Mouse (Mus musculus) erythroblast, embryonic 14.5 days (primary cell): ENCODE data around the gene Olfr639. TPM values are rescaled to one million over a fixed set of nuclear protein-coding genes. Genes with fewer than 3 reads are reported as not detected.

Experiments
- H3K27me3 ChIP-seq: 2 replicates; pipeline ENCODE4 v1.6.1; 2012; ENCODE audit warnings: inconsistent platforms; ENCODE audit not compliant: control insufficient read depth
- H3K36me3 ChIP-seq: 2 replicates; pipeline ENCODE4 v1.6.1; 2012; ENCODE audit warnings: mild to moderate bottlenecking, inconsistent platforms; ENCODE audit not compliant: control insufficient read depth
- H3K4me1 ChIP-seq: 2 replicates; pipeline ENCODE4 v1.6.1; 2012; ENCODE audit warnings: inconsistent platforms; ENCODE audit not compliant: control insufficient read depth
- H3K4me3 ChIP-seq: replicated peaks from 2 replicates; pipeline ENCODE3; 2012; ENCODE audit warnings: moderate library complexity, mild to moderate bottlenecking, inconsistent platforms
- H3K9me3 ChIP-seq: 2 replicates; pipeline ENCODE4 v1.6.1; 2012; ENCODE audit warnings: low read length, inconsistent platforms, mixed read lengths; ENCODE audit not compliant: control insufficient read depth
- GATA1 ChIP-seq: IDR thresholded peaks from 2 replicates; pipeline ENCODE4 v1.6.1; 2012; ENCODE audit warnings: low read length, inconsistent platforms, mixed read lengths
- TAL1 ChIP-seq: IDR thresholded peaks from 3 replicates; pipeline ENCODE4 v1.6.1; 2012; ENCODE audit warnings: low read length, inconsistent platforms, mixed read lengths
- polyA plus RNA-seq: library from polyadenylated mRNA; stranded (reverse); fragments of >175 nt; gene quantifications from 2 replicates; pipeline ENCODE4 v1.2.3, GENCODE M21; 2012

The Olfr639 gene
- polyA plus RNA-seq, result not detected in 2 replicates

- no peaks in the 10 kb centered on the region for H3K27me3 ChIP-seq
- no peak for TF ChIP-seq GATA1
- TF ChIP-seq TAL1, result no peak
- no peaks in the 10 kb centered on the region for H3K36me3 ChIP-seq
- H3K4me1 ChIP-seq, result no peaks in the 10 kb centered on the region
- no peak within 1 kb of the TSS for H3K4me3 ChIP-seq
- H3K9me3 ChIP-seq, result no peaks in the 10 kb centered on the region
Measured at GRCm38 (mm10) chr7:104017203-104017602, at the start of gene Olfr639. Olfr639 (minus strand) TSS chr7:104017303.

- H3K4me1 ChIP-seq, result no peaks in the 10 kb centered on the region
- H3K9me3 ChIP-seq, result no peaks in the 10 kb centered on the region
- H3K4me3 ChIP-seq, result no peak within 1 kb of the TSS
- no peaks in the 10 kb centered on the region for H3K36me3 ChIP-seq
- TF ChIP-seq TAL1, result no peak
- no peaks in the 10 kb centered on the region for H3K27me3 ChIP-seq
Measured at GRCm38 (mm10) chr7:104061345-104061744, 44.2 kb upstream of the Olfr639 start, which contains the start of gene 4930516K23Rik. 4930516K23Rik (minus strand) TSS chr7:104061445.

GRCm38 (mm10) chr7:104059215-104059614, 42.1 kb upstream of the Olfr639 start:
- H3K4me1 ChIP-seq, result no peaks in the 10 kb centered on the region
- no peaks in the 10 kb centered on the region for H3K36me3 ChIP-seq
- no peaks in the 10 kb centered on the region for H3K27me3 ChIP-seq
- no peak for TF ChIP-seq GATA1
- no peak for TF ChIP-seq TAL1
- H3K9me3 ChIP-seq, result no peaks in the 10 kb centered on the region
- no peak overlapping the region for H3K4me3 ChIP-seq

GRCm38 (mm10) chr7:104052566-104052965, 35.5 kb upstream of the Olfr639 start, which contains the start of gene Olfr642:
Olfr642 (minus strand) TSS chr7:104052666.
- Histone ChIP-seq H3K27me3 (no peaks in the 10 kb centered on the region), H3K4me3 (no peak within 1 kb of the TSS)

GRCm38 (mm10) chr7:104050745-104051144, 33.6 kb upstream of the Olfr639 start:
- H3K9me3 ChIP-seq, result no peaks in the 10 kb centered on the region
- H3K4me1 ChIP-seq, result no peaks in the 10 kb centered on the region
- no peaks in the 10 kb centered on the region for H3K27me3 ChIP-seq
- no peak overlapping the region for H3K4me3 ChIP-seq
- H3K36me3 ChIP-seq, result no peaks in the 10 kb centered on the region
- no peak for TF ChIP-seq TAL1
- no peak for TF ChIP-seq GATA1

More at GRCm38 (mm10) chr7:104052566-104052965, 35.5 kb upstream of the Olfr639 start, which contains the start of gene Olfr642:
- Histone ChIP-seq H3K4me1 (no peaks in the 10 kb centered on the region), H3K36me3 (no peaks in the 10 kb centered on the region), H3K9me3 (no peaks in the 10 kb centered on the region)
- no peak for TF ChIP-seq GATA1
- TF ChIP-seq TAL1, result no peak

GRCm38 (mm10) chr7:104035145-104035544, 18.0 kb upstream of the Olfr639 start, which contains the start of gene Olfr641:
Olfr641 (plus strand) TSS chr7:104035445.
- no peak within 1 kb of the TSS for H3K4me3 ChIP-seq
- no peaks in the 10 kb centered on the region for H3K9me3 ChIP-seq
- no peaks in the 10 kb centered on the region for H3K36me3 ChIP-seq
- no peaks in the 10 kb centered on the region for H3K4me1 ChIP-seq
- no peaks in the 10 kb centered on the region for H3K27me3 ChIP-seq
- TF ChIP-seq TAL1 (no peak), GATA1 (no peak)

- no peaks in the 10 kb centered on the region for H3K27me3 ChIP-seq
- no peak for TF ChIP-seq GATA1
- no peak for TF ChIP-seq TAL1
- H3K4me3 ChIP-seq, result no peak overlapping the region
Measured at GRCm38 (mm10) chr7:104026978-104027377, 9.9 kb upstream of the Olfr639 start.

GRCm38 (mm10) chr7:104025473-104025872, 8.4 kb upstream of the Olfr639 start, which contains the start of gene Olfr640:
Olfr640 (minus strand) TSS chr7:104025573.
- no peaks in the 10 kb centered on the region for H3K27me3 ChIP-seq
- TF ChIP-seq TAL1, result no peak
- TF ChIP-seq GATA1, result no peak

More at GRCm38 (mm10) chr7:104026978-104027377, 9.9 kb upstream of the Olfr639 start:
- Histone ChIP-seq H3K36me3 (no peaks in the 10 kb centered on the region), H3K4me1 (no peaks in the 10 kb centered on the region), H3K9me3 (no peaks in the 10 kb centered on the region)

GRCm38 (mm10) chr7:104021651-104022050, 4.5 kb upstream of the Olfr639 start:
- Histone ChIP-seq H3K36me3 (no peaks in the 10 kb centered on the region), H3K4me3 (no peak overlapping the region), H3K9me3 (no peaks in the 10 kb centered on the region), H3K27me3 (no peaks in the 10 kb centered on the region), H3K4me1 (no peaks in the 10 kb centered on the region)
- TF ChIP-seq GATA1 (no peak), TAL1 (no peak)

More at GRCm38 (mm10) chr7:104025473-104025872, 8.4 kb upstream of the Olfr639 start, which contains the start of gene Olfr640:
- H3K4me1 ChIP-seq, result no peaks in the 10 kb centered on the region
- H3K4me3 ChIP-seq, result no peak within 1 kb of the TSS
- H3K9me3 ChIP-seq, result no peaks in the 10 kb centered on the region
- no peaks in the 10 kb centered on the region for H3K36me3 ChIP-seq

- H3K4me1 ChIP-seq, result no peaks in the 10 kb centered on the region
- no peak for TF ChIP-seq GATA1
- no peak for TF ChIP-seq TAL1
- no peaks in the 10 kb centered on the region for H3K9me3 ChIP-seq
- H3K27me3 ChIP-seq, result no peaks in the 10 kb centered on the region
- no peaks in the 10 kb centered on the region for H3K36me3 ChIP-seq
- no peak overlapping the region for H3K4me3 ChIP-seq
Measured at GRCm38 (mm10) chr7:104018953-104019352, 1.9 kb upstream of the Olfr639 start.
